Mouse (Mus musculus): ENCODE data around the gene Gm11060. TPM values are rescaled to one million over a fixed set of nuclear protein-coding genes. Genes with fewer than 3 reads are reported as not detected.

Gm11060 gene
- polyA plus RNA-seq, 1 experiment from 2014 or later: not detected

- no peak overlapping the region for H3K4me3 ChIP-seq (ENCODE audit: low read depth, low read length)
- 84% methylated on average over 22 of the region's 22 CpGs for WGBS
- no peak overlapping the region for H3K27ac ChIP-seq (replicated peaks; ENCODE audit: low read depth, low read length)
Measured at GRCm38 (mm10) chr2:105097294-105097953, 5.6 kb downstream of the Gm11060 start.

GRCm38 (mm10) chr2:105099410-105099809 lies 7.6 kb downstream of the Gm11060 start:
- no peak overlapping the region for H3K4me3 ChIP-seq (ENCODE audit: low read depth, low read length)
- H3K36me3 ChIP-seq (ENCODE audit: control insufficient read depth, insufficient read depth, low read length): no peaks in the 10 kb centered on the region

More at GRCm38 (mm10) chr2:105097294-105097953, 5.6 kb downstream of the Gm11060 start:
- Histone ChIP-seq H3K4me1 (ENCODE audit: control insufficient read depth, insufficient read depth, low read length) (no peaks in the 10 kb centered on the region), H3K27me3 (replicated peaks; ENCODE audit: control insufficient read depth, insufficient read depth, low read length) (no peaks in the 10 kb centered on the region), H3K36me3 (ENCODE audit: control insufficient read depth, insufficient read depth, low read length) (no peaks in the 10 kb centered on the region), H3K9ac (ENCODE audit: low read depth, low read length) (no peak overlapping the region), H3K4me2 (ENCODE audit: low read depth, low read length) (no peak overlapping the region), H3K9me3 (ENCODE audit: control insufficient read depth, low read length) (no peaks in the 10 kb centered on the region)
- DNase-seq (ENCODE audit: low spot score): no peak
- ATAC-seq (ENCODE audit: low read depth): no peak

DNA sequence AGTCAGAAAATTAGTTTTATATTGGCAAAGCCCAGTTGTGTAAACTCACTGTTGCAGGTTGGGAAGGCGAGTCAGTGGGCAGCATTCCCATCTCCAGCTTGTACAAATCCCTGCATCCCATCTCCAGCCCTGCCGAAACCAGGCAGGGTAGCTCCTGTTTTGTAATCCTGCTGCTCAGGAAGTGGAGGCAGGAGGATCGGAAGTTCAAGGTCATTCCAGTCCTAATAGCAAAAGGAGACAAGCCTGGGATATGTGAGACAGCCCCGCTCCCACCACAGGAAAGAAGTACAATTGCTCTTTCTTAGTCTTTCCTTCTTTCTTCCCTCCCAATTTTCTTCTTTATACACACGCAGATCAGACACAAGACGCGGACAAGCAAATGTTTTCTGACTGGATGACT lies 8.7 kb downstream of the Gm11060 start:
- ATAC-seq (ENCODE audit: low read depth) (no peak), DNase-seq (ENCODE audit: low spot score) (no peak)
- whole genome bisulfite sequencing: 40% methylated on average over 7 of the region's 7 CpGs
- no peak overlapping the region for H3K4me3 ChIP-seq (ENCODE audit: low read depth, low read length)
- H3K4me2 ChIP-seq (ENCODE audit: low read depth, low read length): no peak overlapping the region
- no peaks in the 10 kb centered on the region for H3K4me1 ChIP-seq (ENCODE audit: control insufficient read depth, insufficient read depth, low read length)
- H3K36me3 ChIP-seq (ENCODE audit: control insufficient read depth, insufficient read depth, low read length): no peaks in the 10 kb centered on the region
- no peaks in the 10 kb centered on the region for H3K9me3 ChIP-seq (ENCODE audit: control insufficient read depth, low read length)
- no peak overlapping the region for H3K27ac ChIP-seq (replicated peaks; ENCODE audit: low read depth, low read length)
- no peak overlapping the region for H3K9ac ChIP-seq (ENCODE audit: low read depth, low read length)
- H3K27me3 ChIP-seq (replicated peaks; ENCODE audit: control insufficient read depth, insufficient read depth, low read length): no peaks in the 10 kb centered on the region

More at GRCm38 (mm10) chr2:105099410-105099809, 7.6 kb downstream of the Gm11060 start:
- Histone ChIP-seq H3K4me2 (ENCODE audit: low read depth, low read length) (no peak overlapping the region), H3K27ac (replicated peaks; ENCODE audit: low read depth, low read length) (no peak overlapping the region), H3K27me3 (replicated peaks; ENCODE audit: control insufficient read depth, insufficient read depth, low read length) (no peaks in the 10 kb centered on the region), H3K9me3 (ENCODE audit: control insufficient read depth, low read length) (no peaks in the 10 kb centered on the region), H3K9ac (ENCODE audit: low read depth, low read length) (no peak overlapping the region), H3K4me1 (ENCODE audit: control insufficient read depth, insufficient read depth, low read length) (no peaks in the 10 kb centered on the region)
- DNase-seq (ENCODE audit: low spot score) (no peak), ATAC-seq (ENCODE audit: low read depth) (no peak)
- 55% methylated on average over 7 of the region's 7 CpGs for WGBS

DNA sequence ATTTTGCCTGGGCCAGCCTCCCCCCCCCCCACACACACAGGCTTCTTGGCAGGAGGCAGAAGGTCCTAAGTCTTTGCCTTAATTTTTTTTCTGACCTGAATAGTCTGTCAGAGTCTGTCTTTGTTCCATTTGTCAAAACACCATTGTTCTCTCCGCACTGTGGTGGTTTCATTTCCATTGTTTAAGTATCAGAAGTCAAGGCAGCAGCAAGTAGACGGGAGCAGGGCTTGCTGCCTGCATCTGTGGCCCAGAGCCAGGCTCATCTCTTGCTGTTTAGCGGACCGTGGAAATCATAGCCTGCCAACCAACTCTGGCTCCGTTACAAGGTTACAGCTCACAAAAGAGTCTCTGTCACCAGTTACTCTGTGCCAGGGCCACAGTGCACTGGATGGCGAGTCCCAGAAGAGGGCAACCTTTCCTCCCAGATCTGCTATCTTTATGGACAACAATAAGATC lies 16.9 kb downstream of the Gm11060 start:
- no peaks in the 10 kb centered on the region for H3K4me1 ChIP-seq (ENCODE audit: control insufficient read depth, insufficient read depth, low read length)
- peak; percentile 90 for DNase-seq (ENCODE audit: low spot score)
- no peaks in the 10 kb centered on the region for H3K36me3 ChIP-seq (ENCODE audit: control insufficient read depth, insufficient read depth, low read length)

DNA sequence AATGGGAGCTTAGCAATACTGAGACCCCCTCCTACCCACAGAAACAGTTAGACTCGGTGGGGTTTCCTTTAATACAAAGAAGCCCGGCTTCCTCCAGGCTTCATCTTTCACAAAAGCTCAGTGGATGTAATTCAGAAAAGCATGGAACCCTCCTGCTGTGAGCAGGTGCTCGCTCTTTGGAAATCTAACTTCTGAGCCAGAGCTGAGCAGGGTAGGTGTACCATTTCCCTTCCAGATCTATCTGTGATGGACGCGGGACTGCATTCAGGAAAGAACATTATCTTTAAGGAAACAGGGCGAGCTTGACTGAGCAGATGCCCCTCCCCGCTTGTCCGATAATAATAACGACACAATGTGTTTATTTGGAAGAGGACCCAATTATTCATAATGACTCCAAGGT lies 22.3 kb downstream of the Gm11060 start:
- Histone ChIP-seq H3K9ac (ENCODE audit: low read depth, low read length) (no peak overlapping the region), H3K27me3 (replicated peaks; ENCODE audit: control insufficient read depth, insufficient read depth, low read length) (peaks cover 65% of the 10 kb centered on the region), H3K4me3 (ENCODE audit: low read depth, low read length) (no peak overlapping the region), H3K27ac (replicated peaks; ENCODE audit: low read depth, low read length) (no peak overlapping the region), H3K4me2 (ENCODE audit: low read depth, low read length) (no peak overlapping the region), H3K4me1 (ENCODE audit: control insufficient read depth, insufficient read depth, low read length) (no peaks in the 10 kb centered on the region), H3K9me3 (ENCODE audit: control insufficient read depth, low read length) (no peaks in the 10 kb centered on the region), H3K36me3 (ENCODE audit: control insufficient read depth, insufficient read depth, low read length) (no peaks in the 10 kb centered on the region)
- WGBS: 16% methylated on average over 9 of the region's 9 CpGs
- DNase-seq (ENCODE audit: low spot score) (no peak), ATAC-seq (ENCODE audit: low read depth) (no peak)

More for the DNA sequence above, 16.9 kb downstream of the Gm11060 start:
- Histone ChIP-seq H3K4me3 (ENCODE audit: low read depth, low read length) (no peak overlapping the region), H3K4me2 (ENCODE audit: low read depth, low read length) (no peak overlapping the region), H3K9ac (ENCODE audit: low read depth, low read length) (no peak overlapping the region), H3K9me3 (ENCODE audit: control insufficient read depth, low read length) (no peaks in the 10 kb centered on the region), H3K27ac (replicated peaks; ENCODE audit: low read depth, low read length) (no peak overlapping the region), H3K27me3 (replicated peaks; ENCODE audit: control insufficient read depth, insufficient read depth, low read length) (peaks cover 27% of the 10 kb centered on the region)
- WGBS: 20% methylated on average over 6 of the region's 6 CpGs
- ATAC-seq (ENCODE audit: low read depth): peak; percentile 90

DNA sequence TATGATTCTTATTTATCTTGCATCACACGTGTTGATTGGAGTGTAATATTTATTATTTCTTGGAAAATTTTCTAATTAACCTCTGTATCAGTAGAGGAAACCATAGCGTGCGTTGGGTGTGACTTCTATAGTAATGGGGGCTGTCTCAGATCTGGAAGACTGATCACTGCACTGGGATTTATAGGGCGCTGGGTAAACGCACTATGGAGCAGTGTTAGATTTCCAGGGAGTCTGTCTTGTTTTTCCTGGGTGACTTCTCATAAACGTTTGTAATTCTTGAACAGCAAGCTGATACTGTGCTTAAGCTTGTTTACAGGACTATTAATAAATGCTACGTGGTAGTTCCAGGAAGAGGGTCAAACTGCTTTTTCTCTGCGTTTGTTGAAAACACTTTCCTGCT lies 25.9 kb downstream of the Gm11060 start:
- no peak overlapping the region for H3K4me3 ChIP-seq (ENCODE audit: low read depth, low read length)
- H3K4me1 ChIP-seq (ENCODE audit: control insufficient read depth, insufficient read depth, low read length): no peaks in the 10 kb centered on the region
- no peak overlapping the region for H3K9ac ChIP-seq (ENCODE audit: low read depth, low read length)
- 67% methylated on average over 8 of the region's 8 CpGs for WGBS
- H3K27me3 ChIP-seq (replicated peaks; ENCODE audit: control insufficient read depth, insufficient read depth, low read length): peaks cover 82% of the 10 kb centered on the region
- H3K36me3 ChIP-seq (ENCODE audit: control insufficient read depth, insufficient read depth, low read length): no peaks in the 10 kb centered on the region
- no peak overlapping the region for H3K27ac ChIP-seq (replicated peaks; ENCODE audit: low read depth, low read length)
- no peak for ATAC-seq (ENCODE audit: low read depth)
- no peak for DNase-seq (ENCODE audit: low spot score)
- no peaks in the 10 kb centered on the region for H3K9me3 ChIP-seq (ENCODE audit: control insufficient read depth, low read length)
- H3K4me2 ChIP-seq (ENCODE audit: low read depth, low read length): no peak overlapping the region

DNA sequence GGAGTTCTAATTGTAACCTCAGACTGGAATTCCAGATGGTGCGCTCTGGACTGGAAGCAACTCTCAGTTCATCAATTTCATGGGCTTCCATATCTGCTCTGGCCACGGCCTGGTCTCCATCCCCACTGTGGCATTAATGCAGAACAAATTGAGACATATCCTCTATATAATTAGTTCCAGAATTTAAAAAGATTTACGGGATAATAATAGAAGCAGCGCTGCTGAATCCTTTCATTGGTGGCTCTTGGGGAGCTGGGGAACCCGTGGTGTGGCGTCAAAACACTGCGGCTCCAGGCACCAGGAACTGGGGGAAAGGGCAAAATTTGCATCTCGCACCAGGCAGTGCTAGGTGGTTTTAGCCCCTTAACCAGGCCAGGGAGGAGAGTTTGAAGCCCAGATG lies 30.4 kb downstream of the Gm11060 start:
- H3K9ac ChIP-seq (ENCODE audit: low read depth, low read length): no peak overlapping the region
- no peak overlapping the region for H3K4me2 ChIP-seq (ENCODE audit: low read depth, low read length)
- H3K36me3 ChIP-seq (ENCODE audit: control insufficient read depth, insufficient read depth, low read length): no peaks in the 10 kb centered on the region
- ATAC-seq (ENCODE audit: low read depth) (no peak; the same call in 1 of the 2 replicates), DNase-seq (ENCODE audit: low spot score) (no peak)
- H3K27me3 ChIP-seq (replicated peaks; ENCODE audit: control insufficient read depth, insufficient read depth, low read length): peaks cover 97% of the 10 kb centered on the region
- peaks cover 9% of the 10 kb centered on the region for H3K4me1 ChIP-seq (ENCODE audit: control insufficient read depth, insufficient read depth, low read length)
- no peaks in the 10 kb centered on the region for H3K9me3 ChIP-seq (ENCODE audit: control insufficient read depth, low read length)
- no peak overlapping the region for H3K27ac ChIP-seq (replicated peaks; ENCODE audit: low read depth, low read length)
- WGBS: 2% methylated on average over 8 of the region's 8 CpGs
- H3K4me3 ChIP-seq (ENCODE audit: low read depth, low read length): no peak overlapping the region

DNA sequence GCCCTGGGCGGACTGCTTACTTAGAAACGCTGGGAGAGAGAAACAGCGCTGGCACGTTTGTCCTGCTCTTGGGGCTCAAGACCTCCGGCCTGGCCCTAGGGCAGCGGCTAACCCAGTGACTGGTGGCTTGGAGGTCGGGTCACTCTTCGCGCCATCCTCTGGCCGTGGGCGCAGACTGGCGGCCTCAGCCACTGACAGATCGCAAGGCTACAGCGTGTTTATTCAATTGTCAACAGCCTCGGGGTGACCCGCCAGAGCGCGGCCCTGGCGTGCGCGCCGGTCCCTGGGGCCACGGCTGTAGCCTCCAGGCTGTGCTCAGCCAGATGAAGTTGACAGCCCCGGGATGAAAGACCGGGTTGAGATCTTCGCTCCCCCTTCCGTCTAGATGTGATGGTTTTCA lies 31.1 kb downstream of the Gm11060 start:
- Histone ChIP-seq H3K27me3 (replicated peaks; ENCODE audit: control insufficient read depth, insufficient read depth, low read length) (peaks cover 97% of the 10 kb centered on the region), H3K36me3 (ENCODE audit: control insufficient read depth, insufficient read depth, low read length) (no peaks in the 10 kb centered on the region), H3K9me3 (ENCODE audit: control insufficient read depth, low read length) (no peaks in the 10 kb centered on the region), H3K27ac (replicated peaks; ENCODE audit: low read depth, low read length) (no peak overlapping the region), H3K4me2 (ENCODE audit: low read depth, low read length) (peak overlapping the region; percentile 29; the same call in 1 of the 2 replicates), H3K4me1 (ENCODE audit: control insufficient read depth, insufficient read depth, low read length) (peaks cover 10% of the 10 kb centered on the region), H3K9ac (ENCODE audit: low read depth, low read length) (no peak overlapping the region), H3K4me3 (ENCODE audit: low read depth, low read length) (peak overlapping the region; percentile 20; the same call in 1 of the 2 replicates)
- no peak for DNase-seq (ENCODE audit: low spot score)
- no peak for ATAC-seq (ENCODE audit: low read depth)
- 1% methylated on average over 26 of the region's 27 CpGs for WGBS

DNA sequence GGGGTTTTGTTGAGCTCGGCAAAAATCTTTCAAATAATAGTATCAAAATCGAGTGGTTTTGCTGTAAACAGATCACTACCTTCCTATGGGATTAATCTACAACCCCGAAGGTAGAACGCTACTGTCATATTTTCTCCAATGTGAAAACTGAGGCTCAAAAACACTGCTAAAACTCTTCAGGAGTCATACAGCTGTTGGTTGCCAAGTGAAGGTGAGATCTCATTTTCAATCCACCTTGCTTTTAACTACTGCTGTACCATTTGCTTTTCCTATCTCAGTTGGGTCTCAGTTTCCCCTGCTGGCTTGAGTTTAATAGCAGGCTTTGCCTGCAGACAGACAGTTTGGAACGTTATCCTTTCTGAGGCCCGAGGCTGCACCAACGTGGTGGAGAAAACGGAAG lies 31.6 kb downstream of the Gm11060 start:
- Histone ChIP-seq H3K4me1 (ENCODE audit: control insufficient read depth, insufficient read depth, low read length) (peaks cover 10% of the 10 kb centered on the region), H3K9me3 (ENCODE audit: control insufficient read depth, low read length) (no peaks in the 10 kb centered on the region), H3K27me3 (replicated peaks; ENCODE audit: control insufficient read depth, insufficient read depth, low read length) (peaks cover 96% of the 10 kb centered on the region), H3K4me3 (ENCODE audit: low read depth, low read length) (no peak overlapping the region; the same call in 1 of the 2 replicates), H3K4me2 (ENCODE audit: low read depth, low read length) (no peak overlapping the region), H3K27ac (replicated peaks; ENCODE audit: low read depth, low read length) (no peak overlapping the region), H3K9ac (ENCODE audit: low read depth, low read length) (no peak overlapping the region), H3K36me3 (ENCODE audit: control insufficient read depth, insufficient read depth, low read length) (no peaks in the 10 kb centered on the region)
- WGBS: 3% methylated on average over 8 of the region's 8 CpGs
- ATAC-seq (ENCODE audit: low read depth) (no peak), DNase-seq (ENCODE audit: low spot score) (no peak)

Measured in embryonic facial prominence, embryonic 14.5 days (tissue).